ENCODE assay signal across 12 mouse cellular contexts in genomic region chr19:31424319-31424718, GRCm38 (mm10).
"Had no signal": no experiment of that assay in that cellular context is flagged by ENCODE, and none has a peak within 500 bp of the region (broad histone marks: within the 10 kb centered on the region; RNA-seq: fewer than 3 reads in every experiment).

No protein-coding gene starts in this region.

- DNase-seq: kidney, adult 11 months; left cerebral cortex, postnatal 4 days; lung, postnatal 14 days; thymus, adult 18-20 months; thymus, postnatal 14 days had no signal

- ATAC-seq: liver, embryonic 12.5 days had no signal

- H3K4me2 ChIP-seq: limb, embryonic 13.5 days; liver, embryonic 12.5 days; lung, embryonic 15.5 days; midbrain, embryonic 12.5 days; neural tube, embryonic 12.5 days had no signal

- H3K27ac ChIP-seq: limb, embryonic 13.5 days; liver, embryonic 12.5 days; lung, embryonic 15.5 days; macrophage; midbrain, embryonic 12.5 days; neural tube, embryonic 12.5 days had no signal

- H3K4me3 ChIP-seq: limb, embryonic 13.5 days; liver, embryonic 12.5 days; lung, embryonic 15.5 days; megakaryocyte, embryonic 14.5 days; midbrain, embryonic 12.5 days; neural tube, embryonic 12.5 days had no signal

- H3K36me3 ChIP-seq: limb, embryonic 13.5 days; liver, embryonic 12.5 days; lung, embryonic 15.5 days; midbrain, embryonic 12.5 days; neural tube, embryonic 12.5 days had no signal

- H3K4me1 ChIP-seq: liver, embryonic 12.5 days; lung, embryonic 15.5 days; midbrain, embryonic 12.5 days; neural tube, embryonic 12.5 days had no signal

- H3K9ac ChIP-seq: limb, embryonic 13.5 days; liver, embryonic 12.5 days; lung, embryonic 15.5 days; midbrain, embryonic 12.5 days; neural tube, embryonic 12.5 days had no signal

- H3K27me3 ChIP-seq: limb, embryonic 13.5 days; liver, embryonic 12.5 days; lung, embryonic 15.5 days; megakaryocyte, embryonic 14.5 days; midbrain, embryonic 12.5 days; neural tube, embryonic 12.5 days had no signal

- H3K9me3 ChIP-seq: liver, embryonic 12.5 days; lung, embryonic 15.5 days; neural tube, embryonic 12.5 days had no signal
